Comparison of ENCODE assay signal across 8 mouse cellular contexts in the genomic region with DNA sequence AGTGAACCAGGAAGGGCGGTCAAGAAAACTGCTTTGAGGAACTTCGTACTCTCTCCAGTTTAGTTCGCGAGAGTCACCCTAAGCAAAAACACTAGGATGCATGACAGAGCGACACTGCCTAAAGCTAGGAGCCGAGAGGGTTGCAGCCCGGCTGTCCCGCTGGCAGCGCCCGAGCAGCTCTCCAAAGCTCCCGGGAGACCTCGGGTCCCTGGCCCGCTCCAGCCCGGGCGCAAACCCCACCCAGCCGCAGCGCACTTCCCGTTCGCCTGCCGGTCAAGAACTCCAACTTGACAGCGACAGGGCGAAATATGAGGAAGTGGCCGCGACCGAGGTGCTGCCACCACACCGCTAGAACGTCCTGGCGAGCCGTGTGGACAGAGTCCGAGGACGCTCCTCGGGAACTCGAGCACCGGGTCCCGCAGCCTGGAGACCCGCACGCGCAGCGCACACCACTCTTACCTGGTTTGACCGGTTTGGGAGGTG. TPM values are rescaled to one million over a fixed set of nuclear protein-coding genes. Genes with fewer than 3 reads are reported as not detected.
DNase-seq lines count a peak whose midpoint lies in the region; ATAC-seq lines count a peak whose summit lies in the region.

No protein-coding gene starts in this region.

- peak overlapping the region; percentile 92 for H3K9ac ChIP-seq in heart, embryonic 16.5 days (ENCODE audit: low read length)
- H3K9ac ChIP-seq in liver, embryonic 16.5 days (ENCODE audit: low read depth, low read length), result peak overlapping the region; percentile 87

- peak; percentile 60 for DNase-seq in retina, embryonic 14.5 days (ENCODE audit: low spot score)
- no peak for DNase-seq in retina, postnatal 1 day
- peak; percentile 81 for DNase-seq in kidney, postnatal 10 days
- peak; percentile 41 to 54 for DNase-seq in natural killer cell, adult 2 months (ENCODE audit: low spot score in 2 of 2)
- peak; percentile 64 for DNase-seq in testis, postnatal 14 days (ENCODE audit: low spot score)

- under 1% methylated on average over 40 of the region's 40 CpGs for WGBS in heart, embryonic 16.5 days
- under 1% methylated on average over 40 of the region's 40 CpGs for WGBS in liver, embryonic 16.5 days (ENCODE audit: insufficient replicate concordance)

- peak overlapping the region; percentile 69 for H3K4me2 ChIP-seq in heart, embryonic 16.5 days (ENCODE audit: low read depth, low read length)
- H3K4me2 ChIP-seq in liver, embryonic 16.5 days (ENCODE audit: low read depth, low read length), result peak overlapping the region; percentile 78

- H3K9me3 ChIP-seq in heart, embryonic 16.5 days (replicated peaks; ENCODE audit: control insufficient read depth, low read length), result no peaks in the 10 kb centered on the region
- no peaks in the 10 kb centered on the region for H3K9me3 ChIP-seq in liver, embryonic 16.5 days (replicated peaks; ENCODE audit: control insufficient read depth, low read length)

- H3K36me3 ChIP-seq in heart, embryonic 16.5 days (ENCODE audit: control insufficient read depth, insufficient read depth), result no peaks in the 10 kb centered on the region
- no peaks in the 10 kb centered on the region for H3K36me3 ChIP-seq in liver, embryonic 16.5 days (ENCODE audit: control insufficient read depth, insufficient read depth)

- peak overlapping the region; percentile 97 for H3K4me3 ChIP-seq in heart, embryonic 16.5 days (ENCODE audit: low read length)
- peak overlapping the region; percentile 90 for H3K4me3 ChIP-seq in liver, embryonic 16.5 days (ENCODE audit: low read depth, low read length)

- no peaks in the 10 kb centered on the region for H3K27me3 ChIP-seq in heart, embryonic 16.5 days (ENCODE audit: control insufficient read depth, insufficient read depth, low read length)
- H3K27me3 ChIP-seq in liver, embryonic 16.5 days (ENCODE audit: control insufficient read depth, insufficient read depth, low read depth, low read length), result no peaks in the 10 kb centered on the region

- peak; percentile 66 for ATAC-seq in erythroid progenitor cell, adult 5-6 weeks (replicated peaks; ENCODE audit: low FRiP score, poor library complexity, severe bottlenecking)
- ATAC-seq in heart, embryonic 16.5 days (replicated peaks; ENCODE audit: extremely low read depth, insufficient read depth, low FRiP score), result peak; percentile 79
- peak; percentile 67 for ATAC-seq in liver, embryonic 16.5 days (ENCODE audit: low read depth)

- peaks cover 16% of the 10 kb centered on the region for H3K4me1 ChIP-seq in heart, embryonic 16.5 days (ENCODE audit: control insufficient read depth, insufficient read depth, low read length)
- H3K4me1 ChIP-seq in liver, embryonic 16.5 days (ENCODE audit: control insufficient read depth, low read depth, low read length), result peaks cover 10% of the 10 kb centered on the region

- peak overlapping the region; percentile 94 for H3K27ac ChIP-seq in heart, embryonic 16.5 days (ENCODE audit: low read length)
- peak overlapping the region; percentile 92 for H3K27ac ChIP-seq in liver, embryonic 16.5 days (ENCODE audit: low read length)

RNA-seq across cellular contexts. Expression of a gene that starts 0.4 kb away (rescaled TPM):
- 44.0 and 59.8 TPM in 2 replicates for total RNA-seq in erythroid progenitor cell, adult 5-6 weeks (2015; ENCODE audit: low replicate concordance)
- 38.5 and 49.5 TPM in 2 replicates for total RNA-seq in erythroid progenitor cell, adult 5-6 weeks (2017; ENCODE audit: low replicate concordance)
- 89.5 and 94.1 TPM in 2 replicates for polyA plus RNA-seq in heart, embryonic 16.5 days (2015; fragmentation: Nextera tagmentation; extraction: Ambion mirVana)
- 58.2 and 60.6 TPM in 2 replicates for polyA plus RNA-seq in liver, embryonic 16.5 days (2015; fragmentation: Nextera tagmentation; extraction: Ambion mirVana)

RNA-seq across cellular contexts. Expression of a gene that starts 0.5 kb away (rescaled TPM):
- 6.5 TPM in 1 of 2 replicates, not detected in the other for total RNA-seq in erythroid progenitor cell, adult 5-6 weeks (2015; ENCODE audit: low replicate concordance)
- total RNA-seq in erythroid progenitor cell, adult 5-6 weeks (2017; ENCODE audit: low replicate concordance), result 6.3 TPM in 1 of 2 replicates, not detected in the other
- 8.0 and 8.3 TPM in 2 replicates for polyA plus RNA-seq in heart, embryonic 16.5 days (2015; fragmentation: Nextera tagmentation; extraction: Ambion mirVana)
- polyA plus RNA-seq in liver, embryonic 16.5 days (2015; fragmentation: Nextera tagmentation; extraction: Ambion mirVana), result 5.6 and 6.1 TPM in 2 replicates

RNA-seq across cellular contexts. Expression of a gene that starts 39.4 kb away (rescaled TPM):
- total RNA-seq in erythroid progenitor cell, adult 5-6 weeks (2015; ENCODE audit: low replicate concordance), result 19.8 and 20.5 TPM in 2 replicates
- total RNA-seq in erythroid progenitor cell, adult 5-6 weeks (2017; ENCODE audit: low replicate concordance), result 10.7 and 19.8 TPM in 2 replicates
- 23.3 and 25.5 TPM in 2 replicates for polyA plus RNA-seq in heart, embryonic 16.5 days (2015; fragmentation: Nextera tagmentation; extraction: Ambion mirVana)
- 12.0 and 12.6 TPM in 2 replicates for polyA plus RNA-seq in liver, embryonic 16.5 days (2015; fragmentation: Nextera tagmentation; extraction: Ambion mirVana)
